Mouse (Mus musculus) intestine, embryonic 15.5 days (tissue): Measurements from ENCODE around the gene Sephs2. TPM values are rescaled to one million over a fixed set of nuclear protein-coding genes. Genes with fewer than 3 reads are reported as not detected.
A peak's percentile ranks its signal among the peaks of the same experiment; 100 is the strongest.

ENCODE experiments used
- ATAC-seq: fragments of 200-750 bp; cut with Nextera tagmentation; 2 replicates; pipeline ENCODE4 v1.8.0; 2017; ENCODE audit warnings: moderate TSS enrichment, moderate library complexity
- H3K27ac ChIP-seq: fragments of 300-500 bp; sonication (generic); 2 replicates; pipeline ENCODE4 v1.5.1; 2015; ENCODE audit warnings: mild to moderate bottlenecking, inconsistent platforms
- H3K27me3 ChIP-seq: fragments of 300-500 bp; sonication (generic); replicated peaks from 2 replicates; pipeline ENCODE4 v1.6.1; 2015; ENCODE audit warnings: inconsistent platforms
- H3K36me3 ChIP-seq: fragments of 300-500 bp; sonication (generic); 2 replicates; pipeline ENCODE4 v1.6.1; 2015; ENCODE audit warnings: inconsistent platforms
- H3K4me1 ChIP-seq: fragments of 300-500 bp; sonication (generic); replicated peaks from 2 replicates; pipeline ENCODE4 v1.6.1; 2015; ENCODE audit warnings: inconsistent platforms
- H3K4me2 ChIP-seq: fragments of 300-500 bp; sonication (generic); replicated peaks from 2 replicates; pipeline ENCODE4 v1.6.1; 2015; ENCODE audit warnings: mild to moderate bottlenecking, inconsistent platforms
- H3K4me3 ChIP-seq: fragments of 300-500 bp; sonication (generic); replicated peaks from 2 replicates; pipeline ENCODE4 v1.5.1; 2015; ENCODE audit warnings: inconsistent platforms
- H3K9ac ChIP-seq: fragments of 300-500 bp; sonication (generic); 2 replicates; pipeline ENCODE4 v1.6.1; 2015; ENCODE audit warnings: inconsistent platforms
- H3K9me3 ChIP-seq: fragments of 300-500 bp; sonication (generic); 2 replicates; pipeline ENCODE4 v1.6.1; 2016; ENCODE audit warnings: inconsistent platforms
- WGBS: fragments of 180-500 bp; shearing (Covaris S2); methylation state at CpG from one replicate; pipeline ENCODE4 v1.1.7; 2015; 5-methylcytosine and 5-hydroxymethylcytosine counted together
- polyA plus RNA-seq: library from polyadenylated mRNA; unstranded; fragments of >200 nt; fragmentation: Nextera tagmentation; extraction: Ambion mirVana; gene quantifications from 2 replicates; pipeline ENCODE4 v1.2.1, GENCODE M21; 2015

Sephs2 gene
- polyA plus RNA-seq = 205 and 233 TPM in 2 replicates

GRCm38 (mm10) chr7:127273925-127274789 is at the start of gene Sephs2:
Gene Sephs2, minus strand, starts transcription at chr7:127274055.
- Histone ChIP-seq H3K4me1 (peaks cover 24% of the 10 kb centered on the region), H3K9ac (peak within 1 kb of the TSS; percentile 96), H3K9me3 (no peaks in the 10 kb centered on the region), H3K36me3 (peaks cover 11% of the 10 kb centered on the region), H3K27ac (peak within 1 kb of the TSS; percentile 92), H3K4me2 (peak within 1 kb of the TSS; percentile 81), H3K4me3 (peak within 1 kb of the TSS; percentile 81), H3K27me3 (no peaks in the 10 kb centered on the region)
- peak; percentile 85 for ATAC-seq
- 3% methylated on average over 39 of the region's 39 CpGs for WGBS

- H3K4me2 ChIP-seq = no peak overlapping the region
- 42% methylated on average over 5 of the region's 5 CpGs for WGBS
- H3K4me1 ChIP-seq = no peaks in the 10 kb centered on the region
- no peak overlapping the region for H3K27ac ChIP-seq
- no peak overlapping the region for H3K4me3 ChIP-seq
- H3K9ac ChIP-seq = no peak overlapping the region
- no peak for ATAC-seq
- H3K9me3 ChIP-seq = no peaks in the 10 kb centered on the region
- no peaks in the 10 kb centered on the region for H3K27me3 ChIP-seq
- H3K36me3 ChIP-seq = no peaks in the 10 kb centered on the region
These were observed 48.2 kb upstream of the Sephs2 start for GRCm38 (mm10) chr7:127322085-127322484.

- Histone ChIP-seq H3K4me2 (no peak overlapping the region), H3K9ac (no peak overlapping the region), H3K27ac (no peak overlapping the region), H3K9me3 (no peaks in the 10 kb centered on the region), H3K4me3 (no peak overlapping the region), H3K36me3 (no peaks in the 10 kb centered on the region), H3K4me1 (no peaks in the 10 kb centered on the region), H3K27me3 (no peaks in the 10 kb centered on the region)
- 72% methylated on average over 4 of the region's 4 CpGs for WGBS
- no peak for ATAC-seq
These were observed 47.3 kb upstream of the Sephs2 start for GRCm38 (mm10) chr7:127321106-127321505.

GRCm38 (mm10) chr7:127313912-127314311 is 40.1 kb upstream of the Sephs2 start:
- Histone ChIP-seq H3K4me3 (no peak overlapping the region), H3K36me3 (no peaks in the 10 kb centered on the region), H3K4me2 (no peak overlapping the region), H3K9me3 (no peaks in the 10 kb centered on the region), H3K9ac (no peak overlapping the region), H3K27me3 (no peaks in the 10 kb centered on the region), H3K4me1 (no peaks in the 10 kb centered on the region), H3K27ac (no peak overlapping the region)
- no peak for ATAC-seq
- 42% methylated on average over 8 of the region's 8 CpGs for WGBS

- Histone ChIP-seq H3K4me3 (no peak overlapping the region), H3K4me2 (no peak overlapping the region), H3K9ac (no peak overlapping the region), H3K9me3 (no peaks in the 10 kb centered on the region), H3K27ac (no peak overlapping the region), H3K27me3 (no peaks in the 10 kb centered on the region), H3K4me1 (no peaks in the 10 kb centered on the region), H3K36me3 (no peaks in the 10 kb centered on the region)
- WGBS = 64% methylated on average over 12 of the region's 12 CpGs
- ATAC-seq = no peak
These were observed 36.1 kb upstream of the Sephs2 start for GRCm38 (mm10) chr7:127309951-127310350.

GRCm38 (mm10) chr7:127308887-127309286 is 35.0 kb upstream of the Sephs2 start:
- H3K4me2 ChIP-seq = no peak overlapping the region
- H3K9ac ChIP-seq = no peak overlapping the region
- H3K36me3 ChIP-seq = no peaks in the 10 kb centered on the region
- no peaks in the 10 kb centered on the region for H3K4me1 ChIP-seq
- H3K4me3 ChIP-seq = no peak overlapping the region
- no peak overlapping the region for H3K27ac ChIP-seq
- H3K27me3 ChIP-seq = no peaks in the 10 kb centered on the region
- H3K9me3 ChIP-seq = no peaks in the 10 kb centered on the region
- peak; percentile 80 for ATAC-seq
- WGBS = 74% methylated on average over 4 of the region's 4 CpGs

- no peaks in the 10 kb centered on the region for H3K4me1 ChIP-seq
- H3K36me3 ChIP-seq = no peaks in the 10 kb centered on the region
- no peak overlapping the region for H3K4me3 ChIP-seq
- no peaks in the 10 kb centered on the region for H3K9me3 ChIP-seq
- no peak overlapping the region for H3K27ac ChIP-seq
- H3K9ac ChIP-seq = no peak overlapping the region
- 78% methylated on average over 2 of the region's 2 CpGs for WGBS
- ATAC-seq = peak; percentile 81
- H3K4me2 ChIP-seq = no peak overlapping the region
- H3K27me3 ChIP-seq = no peaks in the 10 kb centered on the region
These were observed 34.6 kb upstream of the Sephs2 start for GRCm38 (mm10) chr7:127308431-127308830.

GRCm38 (mm10) chr7:127297586-127298193 is 23.8 kb upstream of the Sephs2 start:
- Histone ChIP-seq H3K27me3 (no peaks in the 10 kb centered on the region), H3K9me3 (no peaks in the 10 kb centered on the region), H3K4me1 (no peaks in the 10 kb centered on the region), H3K4me2 (no peak overlapping the region), H3K36me3 (no peaks in the 10 kb centered on the region), H3K27ac (no peak overlapping the region), H3K9ac (no peak overlapping the region), H3K4me3 (no peak overlapping the region)
- ATAC-seq = no peak
- 84% methylated on average over 5 of the region's 5 CpGs for WGBS

GRCm38 (mm10) chr7:127296786-127297555 is 23.1 kb upstream of the Sephs2 start:
- Histone ChIP-seq H3K36me3 (no peaks in the 10 kb centered on the region), H3K9me3 (no peaks in the 10 kb centered on the region), H3K27ac (no peak overlapping the region), H3K4me1 (no peaks in the 10 kb centered on the region), H3K9ac (no peak overlapping the region), H3K27me3 (no peaks in the 10 kb centered on the region), H3K4me3 (no peak overlapping the region), H3K4me2 (no peak overlapping the region)
- ATAC-seq = no peak
- 82% methylated on average over 5 of the region's 5 CpGs for WGBS

- no peak within 1 kb of the TSS for H3K9ac ChIP-seq
- WGBS = 77% methylated on average over 11 of the region's 11 CpGs
- H3K9me3 ChIP-seq = no peaks in the 10 kb centered on the region
- H3K27me3 ChIP-seq = no peaks in the 10 kb centered on the region
- no peak within 1 kb of the TSS for H3K4me3 ChIP-seq
- H3K4me1 ChIP-seq = no peaks in the 10 kb centered on the region
- no peak within 1 kb of the TSS for H3K4me2 ChIP-seq
- no peak within 1 kb of the TSS for H3K27ac ChIP-seq
- H3K36me3 ChIP-seq = no peaks in the 10 kb centered on the region
- no peak for ATAC-seq
These were observed 22.2 kb upstream of the Sephs2 start, which contains the start of gene Itgal for GRCm38 (mm10) chr7:127296098-127296497. Gene Itgal, plus strand, starts transcription at chr7:127296260.

GRCm38 (mm10) chr7:127290142-127290541 is 16.3 kb upstream of the Sephs2 start:
- no peak overlapping the region for H3K27ac ChIP-seq
- no peaks in the 10 kb centered on the region for H3K36me3 ChIP-seq
- H3K4me3 ChIP-seq = no peak overlapping the region
- no peaks in the 10 kb centered on the region for H3K9me3 ChIP-seq
- no peak overlapping the region for H3K4me2 ChIP-seq
- no peaks in the 10 kb centered on the region for H3K27me3 ChIP-seq
- ATAC-seq = no peak
- 74% methylated on average over 8 of the region's 8 CpGs for WGBS
- no peaks in the 10 kb centered on the region for H3K4me1 ChIP-seq
- H3K9ac ChIP-seq = no peak overlapping the region

- Histone ChIP-seq H3K4me1 (no peaks in the 10 kb centered on the region), H3K27ac (no peak overlapping the region), H3K9me3 (no peaks in the 10 kb centered on the region), H3K27me3 (no peaks in the 10 kb centered on the region), H3K36me3 (no peaks in the 10 kb centered on the region), H3K9ac (no peak overlapping the region), H3K4me3 (no peak overlapping the region), H3K4me2 (no peak overlapping the region)
- no peak for ATAC-seq
- WGBS = 78% methylated on average over 2 of the region's 2 CpGs
These were observed 15.5 kb upstream of the Sephs2 start for GRCm38 (mm10) chr7:127289306-127289705.
